Mouse (Mus musculus) neural tube, embryonic 11.5 days (tissue): ENCODE results near the gene Fgf4. TPM values are rescaled to one million over a fixed set of nuclear protein-coding genes. Genes with fewer than 3 reads are reported as not detected.
"Not testable (repeated sequence)": the region's sequence is repeated elsewhere in the genome, so short reads cannot be mapped to it uniquely, and the experiment has no call there.

Source experiments
- ATAC-seq: fragments of 200-750 bp; cut with Nextera tagmentation; 2 replicates; pipeline ENCODE4 v1.8.0; 2017; ENCODE audit warnings: moderate number of reproducible peaks, mild to moderate bottlenecking, moderate TSS enrichment, moderate library complexity; ENCODE audit not compliant: insufficient read depth, low FRiP score, low TSS enrichment
- DNase-seq: peaks from one replicate; pipeline ENCODE4 v3.0.0-alpha.2; 2015; ENCODE audit warnings: low spot score
- H3K27ac ChIP-seq: fragments of 300-500 bp; sonication (generic); 2 replicates; pipeline ENCODE4 v1.5.1; 2014; ENCODE audit warnings: low read depth, mild to moderate bottlenecking, low read length
- H3K27me3 ChIP-seq: fragments of 300-500 bp; sonication (generic); 2 replicates; pipeline ENCODE4 v1.6.1; 2014; ENCODE audit warnings: mild to moderate bottlenecking, low read length, mixed read lengths; ENCODE audit not compliant: control insufficient read depth, insufficient read depth
- H3K36me3 ChIP-seq: fragments of 300-500 bp; sonication (generic); 2 replicates; pipeline ENCODE4 v1.6.1; 2014; ENCODE audit warnings: mild to moderate bottlenecking, low read length, moderate library complexity, mixed read lengths; ENCODE audit not compliant: control insufficient read depth, insufficient read depth
- H3K4me1 ChIP-seq: fragments of 300-500 bp; sonication (generic); 2 replicates; pipeline ENCODE4 v1.6.1; 2014; ENCODE audit warnings: low read length, mixed read lengths; ENCODE audit not compliant: control insufficient read depth, insufficient read depth
- H3K4me2 ChIP-seq: fragments of 300-500 bp; sonication (generic); 2 replicates; pipeline ENCODE4 v1.6.1; 2014; ENCODE audit warnings: low read depth, mild to moderate bottlenecking, moderate library complexity
- H3K4me3 ChIP-seq: fragments of 300-500 bp; sonication (generic); 2 replicates; pipeline ENCODE4 v1.5.1; 2014; ENCODE audit warnings: low read depth, low read length
- H3K9ac ChIP-seq: fragments of 300-500 bp; sonication (generic); 2 replicates; pipeline ENCODE4 v1.6.1; 2014; ENCODE audit warnings: mild to moderate bottlenecking, low read length
- H3K9me3 ChIP-seq: fragments of 300-500 bp; sonication (generic); 2 replicates; pipeline ENCODE4 v1.6.1; 2016; ENCODE audit warnings: low read length; ENCODE audit not compliant: control insufficient read depth
- WGBS: fragments of 180-500 bp; shearing (Covaris S2); extraction: QIAGEN DNeasy Blood & Tissue Kit; methylation state at CpG from one replicate; pipeline ENCODE4 v1.1.7; 2014; 5-methylcytosine and 5-hydroxymethylcytosine counted together
- polyA plus RNA-seq: library from polyadenylated mRNA; unstranded; fragments of >200 nt; fragmentation: Nextera tagmentation; extraction: Ambion mirVana; gene quantifications from 2 replicates; pipeline ENCODE4 v1.2.1, GENCODE M21; 2014

The Fgf4 gene
- polyA plus RNA-seq, 1 experiment from 2014 or later: 0.74 TPM

- no peak overlapping the region for H3K4me2 ChIP-seq
- H3K9ac ChIP-seq: no peak overlapping the region
- 57% methylated on average over 4 of the region's 4 CpGs for WGBS
- H3K4me1 ChIP-seq: no peaks in the 10 kb centered on the region
- no peak overlapping the region for H3K27ac ChIP-seq
- H3K27me3 ChIP-seq: no peaks in the 10 kb centered on the region
- ATAC-seq (no peak), DNase-seq (no peak)
- H3K9me3 ChIP-seq: no peaks in the 10 kb centered on the region
- no peak overlapping the region for H3K4me3 ChIP-seq
- no peaks in the 10 kb centered on the region for H3K36me3 ChIP-seq
Observed at GRCm38 (mm10) chr7:144874226-144874625, 27.1 kb downstream of the Fgf4 start.

GRCm38 (mm10) chr7:144878401-144878800 lies 31.2 kb downstream of the Fgf4 start:
- H3K4me3 ChIP-seq: no peak overlapping the region
- no peaks in the 10 kb centered on the region for H3K9me3 ChIP-seq
- no peak overlapping the region for H3K4me2 ChIP-seq
- H3K9ac ChIP-seq: no peak overlapping the region
- no peaks in the 10 kb centered on the region for H3K27me3 ChIP-seq
- DNase-seq (no peak), ATAC-seq (no peak)
- no peaks in the 10 kb centered on the region for H3K4me1 ChIP-seq
- H3K27ac ChIP-seq: no peak overlapping the region
- no peaks in the 10 kb centered on the region for H3K36me3 ChIP-seq
- 94% methylated on average over 1 of the region's 1 CpGs for WGBS

DNA sequence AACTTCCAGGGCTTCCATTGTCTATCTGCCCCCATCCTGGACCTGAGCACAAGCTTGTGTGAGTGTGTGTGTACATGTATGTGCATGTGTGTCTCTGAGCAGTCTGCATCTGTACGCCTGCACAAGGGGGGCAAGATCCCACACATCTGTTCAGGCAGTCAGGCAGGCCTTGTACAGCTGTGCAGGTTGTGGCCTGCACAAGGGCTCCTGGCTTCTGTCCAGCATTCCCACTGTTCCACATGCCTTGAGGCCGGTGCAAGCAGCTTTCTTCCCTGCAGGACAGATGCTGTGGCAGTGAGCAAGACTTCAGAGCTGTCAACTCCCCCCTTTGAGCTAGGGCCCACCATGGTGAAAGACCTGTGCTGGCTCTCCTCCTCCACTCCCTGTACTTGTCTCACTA lies 35.9 kb downstream of the Fgf4 start:
- Histone ChIP-seq H3K4me3 (no peak overlapping the region), H3K4me1 (no peaks in the 10 kb centered on the region), H3K27me3 (no peaks in the 10 kb centered on the region), H3K4me2 (no peak overlapping the region), H3K27ac (no peak overlapping the region), H3K9ac (no peak overlapping the region), H3K9me3 (no peaks in the 10 kb centered on the region), H3K36me3 (no peaks in the 10 kb centered on the region)
- WGBS: 46% methylated on average over 2 of the region's 2 CpGs
- DNase-seq (no peak), ATAC-seq (no peak)

GRCm38 (mm10) chr7:144887672-144888071 lies 40.5 kb downstream of the Fgf4 start:
- Histone ChIP-seq H3K9ac (no peak overlapping the region), H3K27me3 (no peaks in the 10 kb centered on the region), H3K4me1 (no peaks in the 10 kb centered on the region), H3K4me2 (no peak overlapping the region), H3K27ac (no peak overlapping the region), H3K9me3 (no peaks in the 10 kb centered on the region), H3K4me3 (no peak overlapping the region), H3K36me3 (no peaks in the 10 kb centered on the region)
- 87% methylated on average over 2 of the region's 2 CpGs for WGBS
- DNase-seq (no peak), ATAC-seq (no peak)

DNA sequence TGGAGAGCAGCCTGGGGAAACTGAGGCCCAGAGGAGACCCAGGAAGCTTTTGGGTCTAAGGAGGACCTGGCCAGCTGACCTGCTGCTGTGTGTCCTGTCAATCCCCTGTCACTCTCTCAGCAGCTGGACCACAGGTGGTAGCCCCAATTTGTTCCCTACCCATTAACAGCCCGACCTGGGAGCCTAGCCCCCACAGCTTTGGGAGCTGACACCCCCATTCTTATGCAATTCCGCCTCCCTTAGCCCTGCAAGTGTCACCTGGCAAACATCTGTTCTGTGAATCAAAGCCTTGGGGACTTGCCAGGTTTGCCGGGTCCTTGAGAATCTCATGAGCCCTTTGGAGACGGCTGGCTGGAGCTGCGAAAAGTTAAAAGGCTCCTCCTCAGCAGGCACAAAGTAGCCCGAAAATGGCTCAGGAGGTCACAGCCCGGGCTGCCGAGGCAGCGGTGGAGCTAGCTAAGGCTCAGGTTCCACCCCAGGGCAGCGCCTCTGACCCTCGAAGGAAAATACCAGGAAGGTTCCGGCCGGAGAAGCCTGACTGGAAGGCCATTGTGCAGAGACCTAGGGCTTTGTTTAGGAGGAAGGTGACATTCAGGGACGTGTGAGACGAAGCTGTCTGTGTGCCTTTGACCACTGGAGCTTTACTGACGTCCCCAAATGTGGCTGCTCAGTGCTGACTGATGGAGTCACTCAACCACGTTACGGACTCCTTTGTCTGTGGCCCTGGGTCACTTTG lies 41.6 kb downstream of the Fgf4 start:
- no peaks in the 10 kb centered on the region for H3K9me3 ChIP-seq
- no peaks in the 10 kb centered on the region for H3K36me3 ChIP-seq
- no peaks in the 10 kb centered on the region for H3K27me3 ChIP-seq
- H3K27ac ChIP-seq: no peak overlapping the region
- H3K4me2 ChIP-seq: no peak overlapping the region
- ATAC-seq (no peak), DNase-seq (no peak)
- no peaks in the 10 kb centered on the region for H3K4me1 ChIP-seq
- no peak overlapping the region for H3K4me3 ChIP-seq
- 6% methylated on average over 18 of the region's 18 CpGs for WGBS
- no peak overlapping the region for H3K9ac ChIP-seq

DNA sequence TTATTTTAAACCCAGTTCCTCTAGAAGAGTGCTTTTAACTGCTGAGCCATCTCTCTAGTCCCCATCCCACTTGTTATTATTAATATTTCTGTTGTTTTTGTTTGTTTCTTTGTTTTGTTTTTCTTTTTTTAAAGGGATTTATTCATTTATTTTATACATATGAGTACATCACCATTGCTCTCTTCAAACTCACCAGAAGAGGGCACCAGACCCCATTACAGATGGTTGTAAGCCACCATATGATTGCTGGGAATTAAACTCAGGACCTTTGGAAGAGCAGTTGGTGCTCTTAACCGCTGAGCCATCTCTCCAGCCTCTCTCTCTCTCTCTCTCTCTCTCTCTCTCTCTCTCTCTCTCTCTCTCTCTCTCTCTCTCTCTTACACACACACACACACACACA lies 43.5 kb downstream of the Fgf4 start:
- not testable (repeated sequence) for H3K4me1 ChIP-seq, H3K4me3 ChIP-seq, DNase-seq, H3K4me2 ChIP-seq, H3K27ac ChIP-seq, H3K9me3 ChIP-seq, H3K9ac ChIP-seq, H3K36me3 ChIP-seq, ATAC-seq
- H3K27me3 ChIP-seq: peaks cover 11% of the 10 kb centered on the region
- WGBS: 100% methylated on average over 1 of the region's 1 CpGs

DNA sequence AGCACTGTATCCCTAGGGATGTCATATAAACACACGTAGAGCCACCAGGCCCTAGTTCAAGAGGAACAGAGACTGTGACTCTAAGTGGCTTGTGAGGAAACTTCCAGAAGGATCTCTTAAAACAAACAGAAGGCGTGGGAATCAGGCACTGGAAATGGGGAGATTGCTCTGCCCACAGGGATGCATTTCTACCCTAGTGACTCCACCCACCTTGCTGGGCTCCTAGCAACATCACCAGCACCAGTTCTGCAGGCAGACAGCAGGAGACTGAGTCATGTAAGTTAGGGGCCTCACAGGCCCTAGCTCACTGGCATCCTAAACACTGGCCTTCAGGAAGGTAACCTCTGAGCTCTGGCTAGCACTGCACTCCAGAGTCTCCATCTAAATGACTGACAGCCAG lies 44.7 kb downstream of the Fgf4 start:
- no peak for DNase-seq
- Histone ChIP-seq H3K27ac (no peak overlapping the region), H3K9me3 (no peaks in the 10 kb centered on the region), H3K36me3 (no peaks in the 10 kb centered on the region), H3K9ac (no peak overlapping the region), H3K4me2 (no peak overlapping the region), H3K27me3 (peaks cover 21% of the 10 kb centered on the region), H3K4me3 (no peak overlapping the region), H3K4me1 (peaks cover 8% of the 10 kb centered on the region)
- WGBS: 67% methylated on average over 2 of the region's 2 CpGs
- no peak for ATAC-seq

GRCm38 (mm10) chr7:144892322-144892721 lies 45.2 kb downstream of the Fgf4 start:
- Histone ChIP-seq H3K4me3 (no peak overlapping the region), H3K36me3 (no peaks in the 10 kb centered on the region), H3K27ac (no peak overlapping the region), H3K9me3 (no peaks in the 10 kb centered on the region), H3K4me2 (no peak overlapping the region), H3K9ac (no peak overlapping the region), H3K4me1 (peaks cover 8% of the 10 kb centered on the region), H3K27me3 (peaks cover 25% of the 10 kb centered on the region)
- DNase-seq (no peak), ATAC-seq (no peak)
- 61% methylated on average over 6 of the region's 6 CpGs for WGBS

GRCm38 (mm10) chr7:144894191-144894590 lies 47.0 kb downstream of the Fgf4 start:
- Histone ChIP-seq H3K9me3 (no peaks in the 10 kb centered on the region), H3K4me3 (no peak overlapping the region), H3K9ac (no peak overlapping the region), H3K4me2 (no peak overlapping the region), H3K36me3 (no peaks in the 10 kb centered on the region), H3K4me1 (peaks cover 8% of the 10 kb centered on the region), H3K27ac (no peak overlapping the region), H3K27me3 (peaks cover 40% of the 10 kb centered on the region)
- peak; percentile 59 for DNase-seq
- 2% methylated on average over 5 of the region's 5 CpGs for WGBS
- no peak for ATAC-seq
